Mouse (Mus musculus) thymus, postnatal 25 days (tissue): ENCODE results near the gene Map1a.

Experiments
- DNase-seq: peaks from one replicate; pipeline ENCODE4 v3.0.0; 2022

Gene Map1a

DNA sequence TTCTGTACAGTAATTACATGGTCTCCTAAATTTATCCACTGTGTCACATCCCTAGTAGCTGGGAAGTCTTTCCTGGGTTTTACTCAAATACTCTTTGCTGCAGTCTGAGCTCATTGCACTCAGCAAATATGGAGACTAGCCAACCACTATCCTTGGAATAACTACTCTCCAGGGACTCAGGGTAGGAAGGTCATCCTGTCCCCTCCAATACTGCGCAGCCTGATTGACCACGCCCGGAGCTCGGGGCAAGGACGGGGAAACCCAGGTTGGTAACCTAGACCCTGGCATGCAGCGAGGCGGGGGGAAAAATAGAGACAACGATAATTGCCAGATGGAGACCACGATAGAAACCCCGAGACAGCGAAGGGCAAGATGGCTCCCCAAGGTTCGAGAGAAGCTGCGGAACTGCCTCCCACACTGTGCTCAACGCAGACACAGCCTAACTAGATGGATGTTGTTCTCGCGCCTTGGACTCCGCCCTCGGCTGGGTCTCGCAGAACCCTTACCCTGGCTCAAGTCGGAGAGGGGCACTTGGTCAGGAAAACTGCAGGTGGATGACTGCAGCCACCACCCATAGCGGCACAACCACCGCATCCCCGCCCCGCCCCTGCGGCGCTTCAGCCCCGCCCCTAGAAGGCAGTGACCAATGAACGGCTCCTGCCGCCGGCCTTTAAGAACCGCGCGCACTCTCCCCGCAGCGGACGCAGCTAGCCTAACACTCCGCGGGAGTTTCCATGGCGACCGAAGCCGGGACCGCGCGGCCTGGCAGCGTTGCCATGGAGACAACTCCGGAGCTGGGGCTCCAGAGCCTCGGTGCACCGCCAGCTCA lies at the start of gene Map1a:
Gene Map1a, plus strand, starts transcription at position 700 of the 829 bp plus-strand sequence.
- DNase-seq, result peak; percentile 83

DNA sequence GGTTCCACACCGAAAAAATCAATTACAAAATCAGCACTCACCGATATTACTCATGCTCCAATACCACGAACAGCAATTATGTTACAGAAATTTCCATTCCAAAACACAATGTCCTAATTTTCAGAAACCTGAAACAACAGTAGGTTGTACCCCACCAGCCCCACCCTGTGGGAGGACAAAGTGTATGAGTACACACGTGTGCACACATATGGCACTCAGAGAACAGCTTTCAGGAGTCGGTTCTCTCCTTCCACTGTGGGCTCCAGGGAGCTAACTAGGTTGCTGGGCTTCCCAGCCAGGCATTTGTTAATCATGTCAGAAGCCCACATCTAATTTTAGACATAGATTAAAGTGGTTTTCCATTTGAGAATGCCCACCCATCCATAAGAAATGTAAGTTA lies 45.3 kb upstream of the Map1a start:
- no peak for DNase-seq

DNA sequence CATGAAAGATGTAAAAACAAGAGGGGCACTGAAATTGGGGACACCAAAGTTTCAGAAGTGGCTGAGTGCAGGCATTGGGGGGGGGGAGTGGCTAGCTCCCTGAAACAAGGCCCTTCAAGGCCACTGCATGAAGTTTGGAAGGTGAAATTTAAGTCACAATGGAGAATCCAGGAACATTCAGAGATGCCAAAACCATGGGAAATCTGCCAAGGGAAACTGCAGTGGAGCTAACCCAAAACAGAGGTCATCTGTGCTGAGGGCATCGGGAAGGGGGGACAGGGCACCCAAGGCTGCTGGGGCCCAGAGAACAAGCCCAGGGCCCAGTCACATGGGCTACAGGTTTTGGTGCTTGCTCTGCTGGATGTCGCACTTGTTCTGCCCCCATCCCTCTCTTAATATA lies 39.6 kb upstream of the Map1a start:
- no peak for DNase-seq

DNA sequence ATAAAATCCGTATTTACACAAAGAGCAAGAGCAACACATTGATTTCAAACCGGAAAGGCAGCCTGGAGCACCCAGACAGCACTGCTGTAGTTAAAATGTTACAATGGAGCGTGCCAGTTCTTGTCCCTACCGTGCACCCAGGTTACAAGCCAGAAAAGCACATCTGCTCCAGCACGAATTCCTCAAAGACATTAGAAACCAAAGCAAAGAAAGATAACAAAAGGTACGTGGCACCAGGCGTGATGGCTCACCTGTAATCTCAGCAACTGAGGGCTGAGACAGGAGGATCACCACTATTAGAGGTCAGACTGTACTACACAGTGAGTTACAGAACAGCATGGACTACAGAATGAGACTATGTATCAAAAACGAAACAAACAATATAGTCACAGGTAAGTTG lies 21.0 kb upstream of the Map1a start:
- DNase-seq, result no peak

DNA sequence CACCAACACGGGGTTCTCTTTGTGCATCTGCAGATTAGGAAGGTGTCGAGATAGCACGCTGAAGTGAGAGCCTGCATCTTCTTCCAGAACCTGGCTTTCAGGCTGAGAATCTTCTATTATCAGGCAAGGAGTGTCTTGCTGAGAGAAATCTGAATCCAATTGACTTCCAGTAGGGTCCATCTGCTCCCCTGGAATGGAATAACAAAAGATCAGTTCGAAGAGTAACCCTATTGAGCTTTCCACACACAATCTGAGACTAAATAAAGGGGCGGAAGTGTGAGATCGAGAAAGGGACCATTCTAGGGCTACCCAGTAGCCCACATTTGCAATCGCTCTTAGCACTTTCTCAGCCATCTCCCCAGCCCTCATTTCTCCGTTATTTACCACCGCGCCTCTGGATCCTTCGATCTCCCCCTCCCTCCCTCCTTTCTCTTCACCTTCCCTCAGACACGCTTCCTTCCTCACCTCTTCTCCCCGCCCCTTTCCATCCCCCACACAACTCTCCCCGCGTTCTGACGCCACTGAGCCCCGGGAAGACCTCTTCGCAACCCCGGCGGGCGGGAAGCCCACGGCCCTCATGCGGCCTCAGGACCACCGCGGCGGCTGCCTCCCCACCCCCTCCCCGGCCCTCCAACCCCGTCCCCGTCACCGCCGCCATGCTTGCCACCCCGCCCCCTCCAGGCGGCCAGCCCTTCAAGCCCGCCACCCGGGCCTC lies 18.7 kb upstream of the Map1a start:
- peak; percentile 1 for DNase-seq

DNA sequence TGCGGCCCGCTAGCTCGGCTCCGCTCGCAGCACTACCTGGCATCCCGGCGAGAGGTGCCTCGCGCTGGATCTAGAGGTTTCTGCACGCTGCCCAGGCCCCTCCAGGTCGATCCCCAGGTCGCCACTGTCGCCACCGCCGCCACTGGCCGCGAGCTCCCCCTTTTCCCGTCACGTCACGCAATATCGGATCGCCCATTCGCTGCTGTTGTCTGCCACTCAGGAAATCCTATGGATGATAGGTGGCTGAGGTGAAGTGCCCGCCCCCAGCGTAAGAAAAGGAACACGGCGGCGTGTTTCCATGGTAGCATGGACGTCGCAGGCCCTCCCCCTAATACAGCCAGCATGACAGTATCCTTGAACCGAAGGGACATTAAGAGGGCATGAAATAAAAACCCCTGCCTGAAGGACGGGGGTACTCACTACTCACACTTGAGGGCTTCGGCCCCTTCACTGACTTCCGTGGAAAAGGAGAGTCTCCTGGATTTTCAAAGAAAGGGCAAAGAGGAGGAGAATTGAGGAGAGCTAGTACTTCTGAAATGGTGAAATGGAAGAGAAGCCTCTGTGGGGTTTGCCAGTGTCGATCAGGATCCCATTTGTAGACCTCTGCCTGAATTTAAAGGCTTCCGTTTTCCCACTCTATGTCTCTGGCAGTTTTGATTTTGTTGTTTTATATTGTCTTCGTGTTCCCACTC lies 18.0 kb upstream of the Map1a start, which contains the start of gene Trp53bp1:
Gene Trp53bp1, minus strand, starts transcription at position 172 of the 692 bp plus-strand sequence.
- peak; percentile 94 for DNase-seq

DNA sequence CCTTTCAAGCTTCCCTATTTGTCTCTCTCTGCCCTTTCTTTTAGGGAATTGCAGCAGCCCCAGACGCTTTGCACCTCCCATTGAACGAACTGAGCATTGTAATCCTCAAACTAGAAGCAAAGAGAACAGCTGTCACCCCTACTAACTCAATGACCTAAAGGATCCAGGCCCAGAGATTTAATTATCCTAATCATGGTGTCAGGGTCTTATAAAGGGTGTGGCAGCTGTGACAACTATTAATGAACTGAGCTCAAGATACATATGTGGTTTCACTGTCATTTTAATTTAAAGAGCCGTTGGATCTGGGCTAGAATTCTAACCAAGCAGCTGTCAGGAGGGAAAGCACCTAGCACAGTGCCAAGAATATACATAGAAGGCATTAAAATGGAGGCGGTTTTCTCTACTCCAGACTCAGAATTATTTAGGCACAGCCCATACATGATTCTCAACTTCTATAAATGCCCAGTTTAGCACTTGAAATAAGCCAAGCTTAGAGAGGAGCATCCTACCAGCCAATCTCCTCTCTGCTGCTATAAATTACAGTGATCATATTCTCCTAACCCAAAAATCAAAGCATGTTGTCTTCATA lies 17.4 kb upstream of the Map1a start:
- DNase-seq, result no peak

DNA sequence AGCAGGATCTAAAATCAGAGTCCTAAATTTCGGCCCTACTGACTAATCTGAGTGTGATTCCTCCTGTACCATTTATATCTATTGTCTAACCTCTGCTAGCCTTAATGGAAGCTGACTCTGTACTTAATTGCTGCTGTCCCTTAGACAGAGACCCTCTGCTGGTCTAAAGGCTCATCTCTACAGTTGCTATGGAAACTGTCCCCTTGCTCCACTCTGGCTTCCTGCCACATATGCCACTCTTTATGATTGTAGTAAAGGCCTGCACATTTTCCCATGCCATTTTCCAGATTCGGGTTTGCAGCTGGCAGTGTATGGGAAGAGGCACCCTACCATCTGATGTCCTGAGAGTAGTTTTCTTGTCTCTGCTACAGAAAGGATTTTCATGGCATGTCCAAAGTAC lies 1.6 kb upstream of the Map1a start:
- no peak for DNase-seq

DNA sequence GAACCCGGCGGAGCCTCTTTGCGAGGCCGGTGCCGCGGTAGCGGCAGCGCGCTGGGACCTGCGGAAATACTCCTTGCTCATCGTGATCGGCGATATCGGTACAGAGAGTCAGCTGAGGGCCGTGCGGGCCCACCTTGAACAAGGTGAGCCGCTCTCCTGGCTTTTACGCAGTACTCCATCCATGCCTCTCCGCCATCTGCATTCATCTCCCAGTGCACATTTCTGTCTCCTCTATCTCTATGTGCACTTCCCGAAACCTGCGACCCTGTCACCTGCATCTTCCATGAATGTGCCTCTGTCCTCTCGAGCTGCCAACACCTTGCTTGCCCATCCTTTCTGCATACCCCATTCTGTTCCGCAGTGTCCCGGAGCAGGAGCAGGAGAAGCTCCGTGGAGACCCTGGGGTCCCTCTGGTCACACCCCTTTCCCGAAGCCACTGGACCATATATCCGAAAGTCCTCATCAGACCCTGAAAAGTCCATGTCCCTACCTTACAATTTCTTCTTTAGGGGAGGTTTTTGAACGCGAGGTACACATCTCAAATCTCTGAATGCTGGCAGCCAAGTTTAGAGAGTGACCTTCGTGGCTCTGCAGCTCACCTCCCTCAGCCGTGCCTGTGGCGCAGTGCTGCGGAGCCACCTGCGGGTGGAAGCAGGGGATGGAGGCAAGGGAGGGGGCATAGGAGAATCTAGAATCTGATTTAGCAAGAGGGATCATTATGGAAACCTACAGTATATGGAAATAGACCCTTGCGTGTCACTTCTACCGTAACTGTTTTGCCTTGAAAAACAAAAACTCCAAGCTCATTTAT lies 535 bp downstream of the Map1a start:
- DNase-seq, result peak; percentile 23

DNA sequence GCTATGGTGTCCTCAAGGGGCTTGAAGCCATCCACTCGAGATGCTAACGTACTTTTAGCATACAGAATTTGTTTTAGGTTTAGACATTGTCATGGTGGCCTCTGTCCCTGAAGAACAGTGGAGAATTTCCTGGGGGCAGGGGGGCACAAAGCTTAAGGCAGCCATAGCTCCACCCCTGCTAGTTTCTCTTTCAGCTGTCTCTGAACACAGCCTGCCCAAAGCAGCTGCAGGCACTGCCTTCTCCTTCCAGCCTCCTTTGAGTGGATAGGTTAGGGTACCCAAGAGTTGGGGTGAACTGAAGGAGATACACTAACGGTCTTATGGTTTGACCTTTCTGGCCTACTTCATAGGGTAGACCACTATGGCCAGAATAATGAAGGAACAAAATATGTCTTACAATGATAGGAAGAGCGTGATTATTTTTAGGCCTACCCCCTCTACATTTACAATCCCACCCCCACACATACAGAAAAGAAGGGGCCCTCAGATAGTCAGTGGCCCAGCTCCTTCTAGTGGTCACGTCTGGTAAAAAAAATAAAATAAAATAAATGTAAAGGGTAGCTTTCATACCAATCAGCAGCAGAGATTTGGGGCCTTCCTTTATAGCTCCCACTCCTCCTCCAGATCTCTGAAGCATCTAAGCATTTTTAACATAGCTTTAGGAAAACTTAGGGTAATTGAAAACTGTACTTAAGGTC lies 3.1 kb downstream of the Map1a start:
- no peak for DNase-seq

DNA sequence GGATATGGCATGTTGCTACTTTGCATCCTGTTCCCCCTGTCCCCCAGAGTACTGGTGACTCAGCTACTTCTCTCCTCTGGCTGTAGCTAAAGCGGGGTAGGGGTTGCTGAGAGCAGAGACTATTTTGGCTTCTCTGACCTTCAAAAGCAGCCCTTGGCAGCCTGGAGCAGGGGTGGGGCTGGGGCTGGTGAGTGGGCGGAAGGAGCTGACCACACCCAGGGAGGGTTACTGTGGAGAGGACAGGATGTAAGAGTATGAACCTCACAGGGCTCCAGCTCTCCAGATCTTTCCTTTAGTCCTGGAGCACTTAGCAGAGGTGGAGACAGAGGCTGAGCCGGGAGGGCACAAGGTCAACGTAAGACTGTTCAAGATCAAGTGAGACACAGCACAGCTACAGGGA lies 4.8 kb downstream of the Map1a start:
- DNase-seq, result no peak

DNA sequence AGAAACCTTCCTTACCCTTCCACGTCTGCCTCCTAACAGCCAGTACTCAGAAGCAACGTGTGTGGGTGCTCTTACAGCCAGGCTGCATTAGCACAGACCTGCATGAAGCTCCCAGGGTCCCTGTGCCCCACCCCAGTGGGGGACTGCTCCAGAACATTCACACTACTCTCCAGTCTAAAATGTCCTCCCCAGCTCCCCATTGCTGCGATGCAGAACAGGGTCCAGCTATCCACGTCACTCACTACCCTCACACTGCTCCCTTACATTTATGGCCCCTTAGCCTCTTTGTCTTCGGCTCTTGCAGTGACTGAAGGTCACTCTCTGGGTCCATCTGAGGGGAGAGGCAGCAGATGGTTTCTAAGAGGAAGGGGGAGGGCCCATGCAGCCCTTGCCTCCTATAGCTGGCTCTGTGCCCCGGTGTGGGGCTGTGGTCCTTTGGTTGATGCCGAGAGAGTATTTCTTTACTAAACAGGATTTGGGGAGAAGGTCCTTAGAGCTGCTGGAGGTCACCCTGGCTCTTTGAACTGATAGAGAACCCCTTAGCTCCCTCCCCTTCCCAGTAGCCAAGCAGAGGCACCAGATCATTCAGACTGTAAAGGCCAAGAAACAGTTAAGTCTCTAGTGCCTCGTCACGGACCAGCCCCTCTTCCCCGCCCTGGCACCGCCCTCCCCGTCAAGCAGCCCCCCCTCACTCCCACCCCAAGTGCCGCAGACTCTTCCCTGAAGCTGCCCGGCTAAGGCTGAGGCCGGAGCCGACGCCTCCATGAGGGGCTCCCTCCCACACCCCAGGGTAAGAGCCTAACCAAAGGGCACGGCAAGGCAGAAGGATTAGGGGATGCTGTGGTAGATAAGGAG lies 5.6 kb downstream of the Map1a start:
- DNase-seq, result no peak

DNA sequence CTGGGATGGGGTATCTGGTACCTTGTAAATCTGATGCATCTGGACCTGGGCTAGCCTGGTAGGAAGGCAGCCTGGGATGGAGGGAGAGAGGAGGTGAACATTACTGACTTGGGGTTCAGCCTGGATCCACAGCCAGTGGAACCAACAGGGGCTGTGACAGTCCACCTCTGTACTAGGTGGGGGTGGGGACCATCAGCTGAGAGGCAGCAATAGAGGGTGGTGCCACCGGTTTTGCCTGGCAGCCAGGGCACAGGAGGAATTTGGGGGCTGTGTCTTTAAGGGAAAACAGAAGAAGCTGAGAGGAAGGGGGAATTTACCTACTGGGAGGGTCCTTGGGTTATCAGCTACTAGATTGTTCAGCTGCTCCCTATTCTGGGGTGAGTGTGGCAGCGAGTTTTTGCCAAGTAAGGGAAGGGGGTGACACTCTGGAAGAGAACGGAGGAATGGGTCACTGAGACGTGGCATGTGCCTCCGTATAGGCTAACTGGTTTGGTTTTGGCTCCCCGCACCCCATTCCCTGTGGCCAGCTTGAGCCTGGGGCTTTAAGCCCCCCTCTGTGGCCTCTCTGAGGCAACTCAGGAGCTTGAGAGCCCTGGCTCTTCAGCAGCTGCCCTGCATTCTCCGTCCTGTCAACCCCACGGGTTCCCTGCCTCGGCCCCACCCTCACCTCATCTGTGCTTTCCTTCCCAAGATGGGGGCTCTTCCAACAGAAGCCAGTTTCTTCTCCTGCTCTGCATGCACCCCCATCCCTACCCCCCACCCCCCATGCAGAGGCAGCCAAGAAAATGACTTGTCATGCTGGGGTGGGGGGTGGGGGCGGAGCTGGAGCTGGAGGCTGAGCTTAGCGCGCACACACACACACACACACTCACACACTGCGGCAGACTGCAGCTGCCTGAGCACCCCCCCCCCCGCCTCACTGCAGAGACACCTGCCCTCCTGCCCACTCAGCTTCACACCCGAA lies 6.5 kb downstream of the Map1a start:
- peak; percentile 39 for DNase-seq

DNA sequence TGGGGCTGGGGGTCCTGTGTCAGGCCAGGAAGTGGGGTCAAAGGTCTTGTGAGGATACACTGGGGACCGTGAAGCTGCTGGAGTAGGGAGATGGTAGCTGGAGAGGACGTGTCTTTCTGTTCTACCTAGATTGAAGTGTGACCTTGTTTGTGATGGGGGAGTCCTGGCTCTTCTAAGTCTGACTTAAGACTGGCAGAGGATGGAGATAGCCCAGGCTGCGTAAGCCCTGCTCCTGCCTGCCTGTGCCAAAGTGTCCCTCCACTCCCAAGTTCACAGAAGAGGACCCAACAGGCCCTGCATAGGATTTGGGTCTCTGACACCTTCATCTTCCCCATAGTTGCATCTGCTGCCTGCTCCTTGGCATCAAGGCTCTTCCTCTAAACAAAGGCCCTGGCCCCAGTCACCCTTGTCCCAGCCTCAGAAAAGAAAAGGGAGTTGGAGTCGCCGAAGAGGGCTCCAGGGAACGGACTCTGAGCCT lies 7.4 kb downstream of the Map1a start:
- no peak for DNase-seq

DNA sequence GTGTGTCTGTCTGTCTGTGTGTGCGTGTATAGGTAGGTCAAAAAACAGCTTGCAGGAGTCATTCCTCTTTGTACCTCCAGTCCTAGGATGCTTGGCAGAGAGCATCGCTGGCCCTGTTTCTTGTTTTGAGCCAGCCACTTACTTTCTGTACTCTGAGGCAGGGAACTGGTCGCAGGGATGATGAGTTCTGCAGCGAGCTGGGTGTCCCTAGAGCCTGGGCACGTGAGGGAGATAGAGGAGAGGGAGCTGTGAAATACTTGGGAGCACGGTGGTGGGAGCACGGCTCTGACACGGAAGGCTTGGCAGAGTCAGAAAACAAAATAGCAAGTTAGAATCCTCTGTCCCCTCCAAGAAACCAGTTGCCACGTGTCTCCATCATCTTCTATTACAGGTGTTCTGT lies 8.3 kb downstream of the Map1a start:
- no peak for DNase-seq

DNA sequence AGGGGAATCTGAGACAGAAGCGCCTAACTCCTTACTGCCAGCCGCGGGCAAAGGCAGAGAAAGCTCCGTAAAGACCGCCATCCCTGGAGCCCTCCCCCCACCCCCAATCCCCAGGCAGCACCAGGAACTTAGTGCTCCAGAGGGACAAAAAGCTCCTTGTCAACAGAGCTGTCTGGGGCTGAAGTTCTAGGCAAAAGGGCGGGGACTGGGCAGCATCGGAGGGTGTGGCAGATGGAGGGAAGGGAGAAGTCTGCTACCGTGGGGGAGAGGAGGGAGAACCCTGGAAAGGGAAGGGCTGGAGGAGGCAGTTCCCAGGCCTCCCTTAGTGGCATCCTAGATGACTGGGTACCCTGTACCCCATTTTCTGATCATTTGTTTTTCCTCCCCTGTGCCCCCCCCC lies 8.7 kb downstream of the Map1a start:
- no peak for DNase-seq

DNA sequence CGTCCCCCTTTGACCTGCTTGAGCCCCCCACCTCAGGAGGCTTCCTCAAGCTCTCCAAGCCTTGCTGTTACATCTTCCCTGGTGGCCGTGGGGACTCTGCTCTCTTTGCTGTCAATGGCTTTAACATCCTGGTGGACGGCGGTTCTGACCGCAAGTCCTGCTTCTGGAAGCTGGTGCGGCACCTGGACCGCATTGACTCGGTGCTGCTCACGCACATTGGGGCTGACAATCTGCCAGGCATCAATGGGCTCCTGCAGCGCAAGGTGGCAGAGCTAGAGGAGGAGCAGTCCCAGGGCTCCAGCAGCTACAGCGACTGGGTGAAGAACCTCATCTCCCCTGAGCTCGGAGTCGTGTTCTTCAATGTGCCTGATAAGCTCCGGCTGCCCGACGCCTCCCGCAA lies 10.1 kb downstream of the Map1a start:
- no peak for DNase-seq

DNA sequence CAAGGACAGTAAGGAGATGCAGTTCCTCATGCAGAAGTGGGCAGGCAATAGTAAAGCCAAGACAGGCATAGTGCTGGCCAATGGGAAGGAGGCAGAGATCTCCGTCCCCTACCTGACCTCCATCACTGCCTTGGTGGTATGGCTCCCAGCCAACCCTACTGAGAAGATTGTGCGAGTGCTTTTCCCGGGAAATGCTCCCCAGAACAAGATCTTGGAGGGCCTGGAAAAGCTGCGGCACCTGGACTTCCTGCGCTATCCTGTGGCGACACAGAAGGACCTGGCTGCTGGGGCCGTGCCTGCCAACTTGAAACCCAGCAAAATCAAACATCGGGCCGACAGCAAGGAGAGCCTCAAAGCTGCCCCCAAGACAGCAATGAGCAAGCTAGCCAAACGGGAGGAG lies 10.6 kb downstream of the Map1a start:
- DNase-seq, result no peak

DNA sequence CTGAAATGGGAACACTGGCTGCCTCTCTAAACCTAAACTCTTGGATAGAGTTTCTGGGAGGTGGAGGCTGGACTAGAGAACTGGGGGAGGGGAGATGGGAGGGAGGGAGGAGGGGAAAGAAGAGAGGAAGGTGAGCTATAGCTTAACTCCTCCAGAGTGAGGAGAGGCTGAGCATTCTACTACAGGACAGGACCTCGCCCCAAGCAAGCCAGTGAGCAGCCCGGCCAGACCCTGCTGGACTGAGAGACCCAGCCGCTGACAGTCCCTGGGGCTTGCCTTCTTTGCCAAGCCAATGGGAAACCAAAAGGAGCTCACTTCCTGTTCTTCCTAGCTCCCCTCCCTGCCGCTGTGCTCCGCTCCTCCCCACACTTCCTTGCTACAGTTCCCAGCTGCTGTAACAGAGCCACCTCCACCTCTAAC lies 19.6 kb downstream of the Map1a start:
- DNase-seq, result no peak
